Mouse (Mus musculus): ENCODE data around the gene 1700037C18Rik. TPM values are rescaled to one million over a fixed set of nuclear protein-coding genes. Genes with fewer than 3 reads are reported as not detected.

Gene 1700037C18Rik
- polyA plus RNA-seq, 1 experiment: 12.0 TPM

DNA sequence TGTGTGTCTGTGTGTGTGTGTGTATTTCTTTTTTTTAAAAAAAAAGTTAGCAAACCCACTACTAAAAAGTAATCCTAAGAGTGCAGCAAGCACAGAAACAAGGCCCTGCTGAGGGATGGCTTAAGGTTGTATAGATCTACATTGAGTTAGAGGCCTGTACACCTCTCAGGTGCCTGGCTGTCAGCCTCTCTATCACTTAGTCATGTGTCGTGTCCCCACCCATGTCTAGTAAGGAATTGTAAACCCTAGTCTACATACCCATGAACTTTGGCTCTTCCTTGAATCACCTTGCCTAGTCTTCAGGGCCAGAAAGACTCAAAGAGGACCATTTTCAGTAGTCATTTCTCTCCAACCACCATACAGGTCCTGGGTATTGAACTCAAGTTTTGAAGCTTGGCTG, 11.9 kb downstream of the 1700037C18Rik start:
- H3K4me3 ChIP-seq (ENCODE audit: control insufficient read depth, insufficient read depth, low read length): no peak overlapping the region
- 94% methylated on average over 1 of the region's 1 CpGs for WGBS

DNA sequence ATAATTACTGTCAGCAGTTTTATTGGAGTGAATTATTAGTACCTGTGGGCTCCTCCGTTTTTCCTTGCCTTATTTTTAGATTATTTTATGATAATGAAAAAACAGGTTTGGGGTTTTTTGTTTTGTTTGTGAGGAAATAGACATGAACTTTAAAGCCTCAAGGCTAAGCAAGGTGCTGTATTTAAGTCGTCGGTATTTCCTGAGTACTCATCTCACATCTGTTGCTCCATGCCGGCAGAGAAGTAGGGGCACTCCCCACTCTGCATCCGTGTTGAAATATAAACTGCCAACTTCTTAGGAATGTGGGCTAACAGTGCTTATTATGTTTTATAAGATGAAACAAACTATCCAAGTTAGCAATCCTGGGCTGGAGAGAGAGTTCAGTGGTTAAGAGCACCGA, 12.4 kb downstream of the 1700037C18Rik start:
- no peak overlapping the region for H3K27ac ChIP-seq (ENCODE audit: control insufficient read depth, insufficient read depth, low read length)
- no peak overlapping the region for H3K4me3 ChIP-seq (ENCODE audit: control insufficient read depth, insufficient read depth, low read length)
- H3K36me3 ChIP-seq (ENCODE audit: control insufficient read depth, insufficient read depth, low read length): peaks cover 36% of the 10 kb centered on the region
- TF ChIP-seq POLR2A (IDR thresholded peaks at IDR 0.05; ENCODE audit: control insufficient read depth, extremely low read depth, insufficient read depth, low read length, poor library complexity) (no peak), CTCF (IDR thresholded peaks at IDR 0.05; ENCODE audit: borderline replicate concordance, control insufficient read depth, extremely low read depth, insufficient read depth, low read length, poor library complexity) (no peak)
- DNase-seq: no peak
- peaks cover 5% of the 10 kb centered on the region for H3K4me1 ChIP-seq (replicated peaks; ENCODE audit: control insufficient read depth, insufficient read depth, low read length)
- 54% methylated on average over 6 of the region's 6 CpGs for WGBS
- H3K27me3 ChIP-seq (ENCODE audit: control insufficient read depth, insufficient read depth, low read length): no peaks in the 10 kb centered on the region

More for the DNA sequence above, 11.9 kb downstream of the 1700037C18Rik start:
- peaks cover 40% of the 10 kb centered on the region for H3K36me3 ChIP-seq (ENCODE audit: control insufficient read depth, insufficient read depth, low read length)
- no peaks in the 10 kb centered on the region for H3K27me3 ChIP-seq (ENCODE audit: control insufficient read depth, insufficient read depth, low read length)
- DNase-seq: no peak
- H3K27ac ChIP-seq (ENCODE audit: control insufficient read depth, insufficient read depth, low read length): no peak overlapping the region
- no peak for TF ChIP-seq CTCF (IDR thresholded peaks at IDR 0.05; ENCODE audit: borderline replicate concordance, control insufficient read depth, extremely low read depth, insufficient read depth, low read length, poor library complexity)
- no peak for TF ChIP-seq POLR2A (IDR thresholded peaks at IDR 0.05; ENCODE audit: control insufficient read depth, extremely low read depth, insufficient read depth, low read length, poor library complexity)
- peaks cover 5% of the 10 kb centered on the region for H3K4me1 ChIP-seq (replicated peaks; ENCODE audit: control insufficient read depth, insufficient read depth, low read length)

DNA sequence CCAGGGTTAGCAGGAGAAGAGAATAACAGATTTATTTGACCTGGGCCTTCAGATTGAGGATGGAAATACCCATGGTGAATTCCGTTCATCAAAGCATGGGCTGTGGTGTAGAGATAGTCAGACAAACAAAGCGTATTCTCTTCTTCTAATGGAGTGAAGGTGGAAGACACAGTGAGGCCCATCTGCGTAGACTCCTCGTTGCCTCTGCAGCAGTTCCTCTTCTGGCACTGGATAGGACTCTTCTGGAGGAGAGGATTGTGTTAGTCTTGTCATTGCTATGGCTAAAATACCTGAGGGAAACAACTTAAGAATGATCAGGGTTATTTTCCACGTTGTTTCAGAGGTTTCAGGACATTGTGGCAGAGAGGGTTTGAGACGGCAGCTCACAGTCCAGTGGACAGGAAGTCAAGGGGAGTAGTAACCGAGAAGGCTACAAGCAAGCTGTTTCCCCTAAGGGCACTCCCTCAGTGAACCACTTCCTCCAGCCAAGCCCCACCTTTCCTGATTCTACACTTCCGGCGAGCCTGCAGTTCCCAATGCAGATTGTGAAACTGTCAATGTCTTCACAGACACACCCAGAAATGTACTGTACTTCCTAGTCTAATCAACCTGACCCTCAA, 13.2 kb downstream of the 1700037C18Rik start:
- H3K4me1 ChIP-seq (replicated peaks; ENCODE audit: control insufficient read depth, insufficient read depth, low read length): peaks cover 5% of the 10 kb centered on the region
- no peak overlapping the region for H3K4me3 ChIP-seq (ENCODE audit: control insufficient read depth, insufficient read depth, low read length)
- H3K27ac ChIP-seq (ENCODE audit: control insufficient read depth, insufficient read depth, low read length): peak overlapping the region; percentile 73; the same call in 1 of the 2 replicates
- peak; percentile 44 for DNase-seq
- 21% methylated on average over 9 of the region's 9 CpGs for WGBS
- H3K36me3 ChIP-seq (ENCODE audit: control insufficient read depth, insufficient read depth, low read length): peaks cover 28% of the 10 kb centered on the region
- TF ChIP-seq POLR2A (IDR thresholded peaks at IDR 0.05; ENCODE audit: control insufficient read depth, extremely low read depth, insufficient read depth, low read length, poor library complexity) (no peak), CTCF (IDR thresholded peaks at IDR 0.05; ENCODE audit: borderline replicate concordance, control insufficient read depth, extremely low read depth, insufficient read depth, low read length, poor library complexity) (no peak)
- no peaks in the 10 kb centered on the region for H3K27me3 ChIP-seq (ENCODE audit: control insufficient read depth, insufficient read depth, low read length)

DNA sequence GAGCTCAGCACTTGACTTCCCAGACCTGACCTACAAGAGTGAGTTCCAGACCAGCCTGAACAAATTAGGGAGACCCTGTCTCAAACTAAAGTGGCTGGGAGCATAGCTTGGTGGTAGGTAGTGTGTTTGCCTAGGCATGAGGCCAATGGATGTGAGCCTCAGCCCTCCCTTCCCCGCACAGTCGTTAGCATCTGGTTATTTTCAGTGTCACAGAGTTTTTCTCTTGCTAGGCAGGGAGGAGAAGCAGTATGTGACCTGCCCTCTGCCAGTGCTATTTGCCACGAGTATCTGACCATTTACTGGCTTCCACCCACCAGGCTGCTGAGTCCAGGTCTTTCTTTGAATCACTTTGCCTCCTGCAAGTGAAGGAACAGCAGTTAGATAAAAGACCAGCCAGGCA, 14.8 kb downstream of the 1700037C18Rik start:
- no peaks in the 10 kb centered on the region for H3K27me3 ChIP-seq (ENCODE audit: control insufficient read depth, insufficient read depth, low read length)
- H3K36me3 ChIP-seq (ENCODE audit: control insufficient read depth, insufficient read depth, low read length): peaks cover 15% of the 10 kb centered on the region
- 73% methylated on average over 3 of the region's 3 CpGs for WGBS
- no peak overlapping the region for H3K4me3 ChIP-seq (ENCODE audit: control insufficient read depth, insufficient read depth, low read length)
- peaks cover 5% of the 10 kb centered on the region for H3K4me1 ChIP-seq (replicated peaks; ENCODE audit: control insufficient read depth, insufficient read depth, low read length)
- TF ChIP-seq CTCF (IDR thresholded peaks at IDR 0.05; ENCODE audit: borderline replicate concordance, control insufficient read depth, extremely low read depth, insufficient read depth, low read length, poor library complexity) (no peak), POLR2A (IDR thresholded peaks at IDR 0.05; ENCODE audit: control insufficient read depth, extremely low read depth, insufficient read depth, low read length, poor library complexity) (no peak)
- H3K27ac ChIP-seq (ENCODE audit: control insufficient read depth, insufficient read depth, low read length): no peak overlapping the region
- no peak for DNase-seq

DNA sequence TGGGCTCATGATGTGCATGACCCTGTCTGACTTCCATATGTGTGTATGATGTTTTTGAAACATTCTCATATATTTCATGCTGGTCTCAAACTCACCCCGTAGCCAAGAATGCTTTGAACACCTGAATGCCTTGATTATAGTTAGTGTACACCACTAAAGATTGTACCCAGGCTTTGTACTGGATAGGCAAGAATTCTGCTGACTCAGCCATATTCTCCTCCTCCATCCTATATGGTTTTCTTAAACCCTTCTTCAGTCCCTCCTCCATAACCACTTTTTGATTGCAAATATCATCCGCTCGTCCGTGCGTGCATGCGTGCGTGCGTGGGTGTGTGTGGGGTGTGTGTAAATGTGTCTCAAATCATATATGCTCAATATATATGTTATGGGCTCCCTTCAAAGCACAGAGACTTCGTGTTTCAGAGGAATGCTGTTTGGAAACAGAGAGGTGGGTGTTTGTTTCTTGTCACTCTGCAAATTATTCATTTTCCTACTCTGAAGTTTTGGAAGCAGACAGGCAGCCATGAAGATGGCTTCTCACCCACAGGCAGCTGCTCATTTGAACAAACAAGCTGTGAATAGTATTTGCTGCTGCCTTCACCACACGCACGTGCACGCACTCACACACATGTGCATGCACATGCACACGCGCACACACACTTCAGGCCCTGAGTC, 16.7 kb downstream of the 1700037C18Rik start:
- 96% methylated on average over 14 of the region's 14 CpGs for WGBS
- H3K27ac ChIP-seq (ENCODE audit: control insufficient read depth, insufficient read depth, low read length): no peak overlapping the region

DNA sequence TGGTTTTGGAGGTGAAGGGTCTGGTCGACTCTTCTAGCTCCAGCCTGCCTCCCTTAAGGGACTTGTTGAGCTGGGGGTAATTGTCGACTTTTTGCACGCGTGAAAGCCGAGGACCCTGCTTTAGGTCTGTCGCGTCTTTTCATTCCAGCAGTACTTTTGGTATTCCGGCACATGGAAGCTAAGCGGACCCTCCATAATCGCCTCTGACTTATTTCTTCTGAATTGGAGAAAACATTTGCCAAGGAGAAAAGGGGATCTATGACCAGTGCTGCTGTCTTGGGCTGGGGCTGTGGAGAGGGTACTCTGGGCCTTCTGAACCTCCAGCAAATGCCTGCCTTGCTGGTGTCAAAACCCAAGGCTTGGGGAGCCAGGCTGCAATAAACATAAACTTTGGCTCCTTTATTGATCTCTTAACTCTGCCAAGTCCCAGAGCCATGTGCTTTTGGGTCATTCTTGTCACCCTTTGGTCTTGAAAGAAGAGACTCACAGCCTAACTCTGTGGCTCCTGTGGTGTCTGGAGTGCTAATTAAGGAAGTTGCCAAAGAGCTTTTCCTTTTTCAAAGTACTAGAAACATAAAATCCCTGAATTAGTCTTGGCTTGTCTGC, 23.3 kb downstream of the 1700037C18Rik start:
- TF ChIP-seq POLR2A (IDR thresholded peaks at IDR 0.05; ENCODE audit: control insufficient read depth, extremely low read depth, insufficient read depth, low read length, poor library complexity) (no peak), CTCF (IDR thresholded peaks at IDR 0.05; ENCODE audit: borderline replicate concordance, control insufficient read depth, extremely low read depth, insufficient read depth, low read length, poor library complexity) (no peak)
- H3K27me3 ChIP-seq (ENCODE audit: control insufficient read depth, insufficient read depth, low read length): no peaks in the 10 kb centered on the region
- H3K4me3 ChIP-seq (ENCODE audit: control insufficient read depth, insufficient read depth, low read length): peak overlapping the region; percentile 73
- DNase-seq: no peak
- H3K36me3 ChIP-seq (ENCODE audit: control insufficient read depth, insufficient read depth, low read length): no peaks in the 10 kb centered on the region
- peaks cover 12% of the 10 kb centered on the region for H3K4me1 ChIP-seq (replicated peaks; ENCODE audit: control insufficient read depth, insufficient read depth, low read length)
- 2% methylated on average over 10 of the region's 10 CpGs for WGBS
- H3K27ac ChIP-seq (ENCODE audit: control insufficient read depth, insufficient read depth, low read length): peak overlapping the region; percentile 5; the same call in 1 of the 2 replicates

More for the DNA sequence above, 16.7 kb downstream of the 1700037C18Rik start:
- Histone ChIP-seq H3K4me1 (replicated peaks; ENCODE audit: control insufficient read depth, insufficient read depth, low read length) (peaks cover 9% of the 10 kb centered on the region), H3K4me3 (ENCODE audit: control insufficient read depth, insufficient read depth, low read length) (no peak overlapping the region), H3K36me3 (ENCODE audit: control insufficient read depth, insufficient read depth, low read length) (peaks cover 1% of the 10 kb centered on the region; the same call in 1 of the 2 replicates), H3K27me3 (ENCODE audit: control insufficient read depth, insufficient read depth, low read length) (no peaks in the 10 kb centered on the region)
- no peak for DNase-seq
- TF ChIP-seq CTCF (IDR thresholded peaks at IDR 0.05; ENCODE audit: borderline replicate concordance, control insufficient read depth, extremely low read depth, insufficient read depth, low read length, poor library complexity): no peak
- TF ChIP-seq POLR2A (IDR thresholded peaks at IDR 0.05; ENCODE audit: control insufficient read depth, extremely low read depth, insufficient read depth, low read length, poor library complexity): no peak
